Mouse (Mus musculus) cortical plate, adult 2 months (tissue): ENCODE data around the gene Bud31.

ENCODE experiments used
- CTCF ChIP-seq: fragments of 200-500 bp; IDR thresholded peaks from 2 replicates; pipeline ENCODE4 v1.5.1; 2011; ENCODE audit warnings: mild to moderate bottlenecking, control low read depth, low read length; ENCODE audit not compliant: insufficient read depth; ENCODE audit errors: extremely low read depth
- POLR2A ChIP-seq: fragments of 200-500 bp; IDR thresholded peaks from 2 replicates; pipeline ENCODE4 v1.6.1; 2011; ENCODE audit warnings: mild to moderate bottlenecking, low read length, control low read depth; ENCODE audit not compliant: insufficient read depth; ENCODE audit errors: extremely low read depth

DNA sequence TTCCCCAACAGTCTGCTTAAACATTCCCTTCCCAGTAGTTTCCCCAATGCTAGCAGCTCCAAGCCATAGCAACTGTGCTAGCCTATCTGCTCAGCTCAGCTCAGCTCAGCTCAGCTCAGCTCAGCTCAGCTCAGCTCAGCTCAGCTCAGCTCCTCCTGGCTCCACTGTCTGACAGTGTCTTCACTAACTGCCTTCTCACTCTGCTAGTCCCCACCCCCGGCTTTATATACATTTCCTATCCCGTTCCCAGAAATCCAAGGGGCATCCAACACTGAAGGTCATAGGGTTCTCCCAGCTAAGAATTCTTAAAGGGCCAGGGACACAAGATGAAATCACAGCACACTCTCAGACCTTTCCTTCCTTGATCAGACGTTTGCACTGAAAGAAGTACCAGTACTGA lies 24.5 kb downstream of the Bud31 start:
- TF ChIP-seq CTCF (no peak), POLR2A (0 out of 2 replicates have a peak, but pooled peaks have one; percentile 45)
